Mouse (Mus musculus): ENCODE measurements around the gene Noxa1. TPM values are rescaled to one million over a fixed set of nuclear protein-coding genes. Genes with fewer than 3 reads are reported as not detected.
A peak's percentile ranks its signal among the peaks of the same experiment; 100 is the strongest.

Noxa1 gene
- polyA plus RNA-seq, 1 experiment from 2014 or later: 1.1 TPM

DNA sequence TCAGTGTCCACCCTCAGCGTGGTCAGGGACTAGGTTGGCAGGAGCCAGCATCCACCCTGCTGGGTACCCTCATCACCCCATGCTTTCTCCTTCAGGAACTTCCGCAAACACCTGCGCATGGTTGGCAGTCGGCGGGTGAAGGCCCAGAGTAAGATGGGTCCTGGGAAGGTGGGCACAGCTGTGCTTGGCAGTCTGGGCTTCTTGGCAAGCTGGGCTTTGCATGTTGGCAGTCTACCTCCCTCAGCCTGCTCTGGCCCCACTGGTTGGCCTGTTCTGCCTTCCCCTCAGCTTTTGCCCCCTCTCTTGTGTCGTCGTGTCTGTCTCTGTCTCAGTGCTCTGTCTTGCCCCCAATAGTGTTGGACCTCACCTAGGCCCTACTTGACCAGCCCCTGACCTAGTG is 36.0 kb downstream of the Noxa1 start:
- no peak overlapping the region for H3K9ac ChIP-seq
- no peak overlapping the region for H3K4me3 ChIP-seq
- WGBS: 92% methylated on average over 7 of the region's 7 CpGs
- no peak overlapping the region for H3K4me2 ChIP-seq
- H3K27me3 ChIP-seq: no peaks in the 10 kb centered on the region
- ATAC-seq (ENCODE audit: borderline replicate concordance, extremely low read depth, low FRiP score, low TSS enrichment): no peak
- H3K4me1 ChIP-seq: peaks cover 7% of the 10 kb centered on the region
- no peaks in the 10 kb centered on the region for H3K9me3 ChIP-seq
- H3K27ac ChIP-seq: no peak overlapping the region
- 0 out of 2 replicates have a peak, but pooled peaks cover 11% of the 10 kb centered on the region for H3K36me3 ChIP-seq

GRCm38 (mm10) chr2:25055409-25056155 is 39.4 kb downstream of the Noxa1 start:
- Histone ChIP-seq H3K4me2 (peak overlapping the region; percentile 73), H3K27me3 (no peaks in the 10 kb centered on the region), H3K9ac (no peak overlapping the region; the same call in 1 of the 2 replicates), H3K36me3 (0 out of 2 replicates have a peak, but pooled peaks cover 7% of the 10 kb centered on the region), H3K27ac (no peak overlapping the region), H3K9me3 (no peaks in the 10 kb centered on the region), H3K4me1 (peaks cover 7% of the 10 kb centered on the region), H3K4me3 (peak overlapping the region; percentile 70)
- ATAC-seq (ENCODE audit: borderline replicate concordance, extremely low read depth, low FRiP score, low TSS enrichment): no peak
- WGBS: 87% methylated on average over 21 of the region's 21 CpGs

- peak overlapping the region; percentile 72 for H3K9ac ChIP-seq
- no peak overlapping the region for H3K27ac ChIP-seq
- peak overlapping the region; percentile 70 for H3K4me3 ChIP-seq
- no peaks in the 10 kb centered on the region for H3K9me3 ChIP-seq
- WGBS: 56% methylated on average over 2 of the region's 2 CpGs
- 0 out of 2 replicates have a peak, but pooled peaks have one; percentile 3 for ATAC-seq (ENCODE audit: borderline replicate concordance, extremely low read depth, low FRiP score, low TSS enrichment)
- H3K36me3 ChIP-seq: 0 out of 2 replicates have a peak, but pooled peaks cover 6% of the 10 kb centered on the region
- H3K27me3 ChIP-seq: no peaks in the 10 kb centered on the region
- H3K4me1 ChIP-seq: peaks cover 7% of the 10 kb centered on the region
- H3K4me2 ChIP-seq: peak overlapping the region; percentile 73
Observed at GRCm38 (mm10) chr2:25055068-25055405, 39.9 kb downstream of the Noxa1 start.

DNA sequence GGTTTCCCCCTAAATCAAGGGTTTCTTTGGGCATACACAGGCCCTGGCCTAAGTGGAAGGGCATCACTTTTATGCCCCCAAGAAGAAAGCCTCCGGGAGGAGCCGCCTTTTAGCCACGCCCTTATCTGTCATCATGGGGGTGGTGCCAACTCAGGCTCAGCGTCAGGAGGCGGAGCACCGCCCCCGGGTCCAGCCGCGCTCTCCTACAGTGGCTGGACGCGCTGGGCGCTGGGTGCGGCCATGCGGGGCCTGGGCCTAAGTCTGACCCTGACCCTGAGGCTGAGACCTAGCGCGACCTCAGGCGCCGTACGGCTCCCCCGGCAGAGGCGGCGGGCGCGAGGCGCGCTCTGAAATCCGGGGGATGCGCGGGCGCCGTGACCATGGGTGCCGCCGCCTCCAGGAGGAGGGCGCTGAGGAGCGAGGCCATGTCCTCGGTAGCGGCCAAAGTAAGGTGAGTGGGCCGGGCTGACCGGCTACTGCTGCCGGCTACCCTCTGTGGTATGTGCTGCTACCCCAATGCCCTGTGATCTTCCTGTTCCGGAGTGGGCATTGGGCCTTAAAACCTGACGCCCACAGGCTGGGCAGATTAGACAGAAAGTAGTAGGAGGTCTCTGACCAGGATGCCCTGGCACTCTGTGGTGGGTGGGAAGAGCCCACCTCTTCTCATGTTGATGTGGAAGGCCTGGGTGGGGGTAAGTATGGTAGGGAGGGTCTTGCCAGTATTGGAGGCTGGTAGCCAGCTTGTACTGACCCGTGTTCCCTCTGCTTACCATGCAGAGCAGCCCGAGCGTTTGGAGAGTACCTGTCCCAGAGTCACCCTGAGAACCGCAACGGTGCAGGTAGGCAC is 40.5 kb downstream of the Noxa1 start, which contains the start of gene Nsmf:
Gene Nsmf, plus strand, starts transcription at position 135 of the 847 bp plus-strand sequence.
- no peaks in the 10 kb centered on the region for H3K9me3 ChIP-seq
- H3K27ac ChIP-seq: no peak within 1 kb of the TSS
- peak within 1 kb of the TSS; percentile 73 for H3K4me2 ChIP-seq
- peak within 1 kb of the TSS; percentile 72 for H3K9ac ChIP-seq
- peak within 1 kb of the TSS; percentile 70 for H3K4me3 ChIP-seq
- H3K36me3 ChIP-seq: 0 out of 2 replicates have a peak, but pooled peaks cover under 1% of the 10 kb centered on the region
- 3% methylated on average over 47 of the region's 47 CpGs for WGBS
- peaks cover 7% of the 10 kb centered on the region for H3K4me1 ChIP-seq
- peak; percentile 92 for ATAC-seq (ENCODE audit: borderline replicate concordance, extremely low read depth, low FRiP score, low TSS enrichment)
- H3K27me3 ChIP-seq: no peaks in the 10 kb centered on the region

GRCm38 (mm10) chr2:25053101-25053500 is 41.8 kb downstream of the Noxa1 start:
- H3K9ac ChIP-seq: no peak overlapping the region
- no peak overlapping the region for H3K4me2 ChIP-seq
- H3K4me3 ChIP-seq: no peak overlapping the region
- 91% methylated on average over 6 of the region's 6 CpGs for WGBS
- no peak overlapping the region for H3K27ac ChIP-seq
- H3K4me1 ChIP-seq: peaks cover 7% of the 10 kb centered on the region
- no peak for ATAC-seq (ENCODE audit: borderline replicate concordance, extremely low read depth, low FRiP score, low TSS enrichment)
- no peaks in the 10 kb centered on the region for H3K27me3 ChIP-seq
- H3K36me3 ChIP-seq: no peaks in the 10 kb centered on the region
- no peaks in the 10 kb centered on the region for H3K9me3 ChIP-seq

- Histone ChIP-seq H3K9ac (no peak overlapping the region), H3K4me2 (no peak overlapping the region), H3K4me3 (no peak overlapping the region), H3K27me3 (no peaks in the 10 kb centered on the region), H3K9me3 (no peaks in the 10 kb centered on the region), H3K36me3 (no peaks in the 10 kb centered on the region), H3K4me1 (peaks cover 7% of the 10 kb centered on the region), H3K27ac (no peak overlapping the region)
- no peak for ATAC-seq (ENCODE audit: borderline replicate concordance, extremely low read depth, low FRiP score, low TSS enrichment)
- WGBS: 83% methylated on average over 8 of the region's 8 CpGs
Observed at GRCm38 (mm10) chr2:25051450-25051849, 43.5 kb downstream of the Noxa1 start.

DNA sequence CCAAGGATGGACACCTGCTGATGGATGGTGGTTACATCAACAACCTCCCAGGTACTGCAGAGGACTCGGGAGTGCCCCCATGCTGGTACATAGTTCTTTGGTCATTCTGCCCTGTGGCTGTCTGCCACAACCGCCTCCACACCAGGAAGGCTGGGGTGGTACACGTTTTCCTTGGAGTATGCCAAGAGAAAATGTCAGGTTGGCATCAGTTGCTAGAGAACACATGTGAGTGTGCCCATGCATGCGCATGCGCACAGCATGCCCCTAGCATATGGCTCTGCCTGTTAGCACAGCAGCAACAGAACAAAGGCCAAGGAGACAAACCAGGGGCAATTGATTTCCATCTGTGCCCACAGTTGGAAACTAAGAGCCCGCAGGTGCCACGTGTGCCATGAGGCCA is 44.0 kb downstream of the Noxa1 start:
- H3K27ac ChIP-seq: no peak overlapping the region
- ATAC-seq (ENCODE audit: borderline replicate concordance, extremely low read depth, low FRiP score, low TSS enrichment): no peak
- 87% methylated on average over 7 of the region's 7 CpGs for WGBS
- H3K4me3 ChIP-seq: no peak overlapping the region
- H3K4me2 ChIP-seq: no peak overlapping the region
- H3K27me3 ChIP-seq: no peaks in the 10 kb centered on the region
- no peak overlapping the region for H3K9ac ChIP-seq
- no peaks in the 10 kb centered on the region for H3K9me3 ChIP-seq
- H3K36me3 ChIP-seq: no peaks in the 10 kb centered on the region
- H3K4me1 ChIP-seq: peaks cover 7% of the 10 kb centered on the region

- Histone ChIP-seq H3K4me2 (no peak overlapping the region), H3K4me3 (no peak overlapping the region), H3K27ac (no peak overlapping the region), H3K4me1 (no peaks in the 10 kb centered on the region), H3K36me3 (no peaks in the 10 kb centered on the region), H3K27me3 (no peaks in the 10 kb centered on the region), H3K9ac (no peak overlapping the region), H3K9me3 (no peaks in the 10 kb centered on the region)
- 70% methylated on average over 5 of the region's 5 CpGs for WGBS
- no peak for ATAC-seq (ENCODE audit: borderline replicate concordance, extremely low read depth, low FRiP score, low TSS enrichment)
Observed at GRCm38 (mm10) chr2:25040089-25040488, 54.9 kb downstream of the Noxa1 start.

Small RNA genes lying within 50 kb of the gene (microRNA-seq; reads per million reads assigned to microRNA genes)
- not detected for gene Gm24328
- not detected for gene Mir7664

Other genes with a start within 250 kb of the Noxa1 start
- gene Ehmt1, start 175.5 kb downstream of the Noxa1 start, polyA plus RNA-seq (2015; fragmentation: Nextera tagmentation; extraction: Ambion mirVana): 89.4 and 91.7 TPM in 2 replicates
- gene Arrdc1, start 159.9 kb downstream of the Noxa1 start, polyA plus RNA-seq (2015; fragmentation: Nextera tagmentation; extraction: Ambion mirVana): 98.8 and 116 TPM in 2 replicates
- gene Zmynd19, start 145.4 kb downstream of the Noxa1 start, polyA plus RNA-seq (2015; fragmentation: Nextera tagmentation; extraction: Ambion mirVana): 16.3 and 17.0 TPM in 2 replicates
- gene Dph7, start 132.7 kb downstream of the Noxa1 start, polyA plus RNA-seq (2015; fragmentation: Nextera tagmentation; extraction: Ambion mirVana): 24.5 and 26.0 TPM in 2 replicates
- 106 and 114 TPM in 2 replicates for gene Mrpl41, start 120.1 kb downstream of the Noxa1 start, polyA plus RNA-seq (2015; fragmentation: Nextera tagmentation; extraction: Ambion mirVana)
- gene Pnpla7, start 119.1 kb downstream of the Noxa1 start, polyA plus RNA-seq (2015; fragmentation: Nextera tagmentation; extraction: Ambion mirVana): 5.1 and 7.9 TPM in 2 replicates
- gene Nsmf, start 40.8 kb downstream of the Noxa1 start, polyA plus RNA-seq (2015; fragmentation: Nextera tagmentation; extraction: Ambion mirVana): 67.3 and 71.1 TPM in 2 replicates
- 0.31 and 0.52 TPM in 2 replicates for gene Entpd8, start 14.8 kb downstream of the Noxa1 start, polyA plus RNA-seq (2015; fragmentation: Nextera tagmentation; extraction: Ambion mirVana)
- gene Nrarp, start 85.6 kb upstream of the Noxa1 start, polyA plus RNA-seq (2015; fragmentation: Nextera tagmentation; extraction: Ambion mirVana): 15.7 and 16.0 TPM in 2 replicates
- 8.8 and 11.7 TPM in 2 replicates for gene Tor4a, start 101.7 kb upstream of the Noxa1 start, polyA plus RNA-seq (2015; fragmentation: Nextera tagmentation; extraction: Ambion mirVana)
- gene Nelfb, start 116.3 kb upstream of the Noxa1 start, polyA plus RNA-seq (2015; fragmentation: Nextera tagmentation; extraction: Ambion mirVana): 121 and 122 TPM in 2 replicates
- not detected in 2 replicates for gene Stpg3, start 119.5 kb upstream of the Noxa1 start, polyA plus RNA-seq (2015; fragmentation: Nextera tagmentation; extraction: Ambion mirVana)
- gene Fam166a, start 123.6 kb upstream of the Noxa1 start, polyA plus RNA-seq (2015; fragmentation: Nextera tagmentation; extraction: Ambion mirVana): 0.69 and 1.4 TPM in 2 replicates
- 704 and 709 TPM in 2 replicates for gene Tubb4b, start 129.6 kb upstream of the Noxa1 start, polyA plus RNA-seq (2015; fragmentation: Nextera tagmentation; extraction: Ambion mirVana)
- gene Slc34a3, start 139.2 kb upstream of the Noxa1 start, polyA plus RNA-seq (2015; fragmentation: Nextera tagmentation; extraction: Ambion mirVana): not detected in 2 replicates
- not detected in 2 replicates for gene Rnf224, start 141.6 kb upstream of the Noxa1 start, polyA plus RNA-seq (2015; fragmentation: Nextera tagmentation; extraction: Ambion mirVana)
- gene Rnf208, start 147.1 kb upstream of the Noxa1 start, polyA plus RNA-seq (2015; fragmentation: Nextera tagmentation; extraction: Ambion mirVana): 8.9 and 9.9 TPM in 2 replicates
- 0.19 and 0.35 TPM in 2 replicates for gene Cysrt1, start 147.3 kb upstream of the Noxa1 start, polyA plus RNA-seq (2015; fragmentation: Nextera tagmentation; extraction: Ambion mirVana)
- 3.5 and 5.0 TPM in 2 replicates for gene AL732309.1, start 151.7 kb upstream of the Noxa1 start, polyA plus RNA-seq (2015; fragmentation: Nextera tagmentation; extraction: Ambion mirVana)
- gene Tmem203, start 160.3 kb upstream of the Noxa1 start, polyA plus RNA-seq (2015; fragmentation: Nextera tagmentation; extraction: Ambion mirVana): 24.4 and 24.5 TPM in 2 replicates
- 6.7 and 8.7 TPM in 2 replicates for gene Tprn, start 167.5 kb upstream of the Noxa1 start, polyA plus RNA-seq (2015; fragmentation: Nextera tagmentation; extraction: Ambion mirVana)
- gene Ssna1, start 177.3 kb upstream of the Noxa1 start, polyA plus RNA-seq (2015; fragmentation: Nextera tagmentation; extraction: Ambion mirVana): 229 and 239 TPM in 2 replicates
- 132 and 136 TPM in 2 replicates for gene Anapc2, start 177.3 kb upstream of the Noxa1 start, polyA plus RNA-seq (2015; fragmentation: Nextera tagmentation; extraction: Ambion mirVana)
- gene Tmem210, start 193.0 kb upstream of the Noxa1 start, polyA plus RNA-seq (2015; fragmentation: Nextera tagmentation; extraction: Ambion mirVana): not detected in 2 replicates
- gene Lrrc26, start 194.8 kb upstream of the Noxa1 start, polyA plus RNA-seq (2015; fragmentation: Nextera tagmentation; extraction: Ambion mirVana): 3.4 and 4.5 TPM in 2 replicates
- 0.45 and 0.48 TPM in 2 replicates for gene Grin1, start 224.0 kb upstream of the Noxa1 start, polyA plus RNA-seq (2015; fragmentation: Nextera tagmentation; extraction: Ambion mirVana)
- 48.8 and 52.0 TPM in 2 replicates for gene Man1b1, start 237.2 kb upstream of the Noxa1 start, polyA plus RNA-seq (2015; fragmentation: Nextera tagmentation; extraction: Ambion mirVana)

All from lung, embryonic 15.5 days (tissue).